Mouse (Mus musculus) midbrain, embryonic 14.5 days (tissue): ENCODE measurements at regions not wholly inside any gene's neighbourhood (a gene's known extent, or its start where the extent isn't known, plus 50 kb on each side); places are given as distances from the start of the nearest gene placed in this dataset.

ENCODE experiments used
- ATAC-seq: fragments of 200-750 bp; cut with Nextera tagmentation; 2 replicates; pipeline ENCODE4 v1.8.0; 2017; ENCODE audit warnings: moderate number of reproducible peaks, moderate library complexity; ENCODE audit not compliant: low FRiP score, low TSS enrichment
- DNase-seq: peaks from one replicate; pipeline ENCODE4 v3.0.0-alpha.2; 2015
- H3K27ac ChIP-seq: fragments of 300-500 bp; sonication (generic); replicated peaks from 2 replicates; pipeline ENCODE4 v1.5.1; 2014; ENCODE audit warnings: mild to moderate bottlenecking, low read depth, low read length, moderate library complexity
- H3K27me3 ChIP-seq: fragments of 300-500 bp; sonication (generic); 2 replicates; pipeline ENCODE4 v1.6.1; 2014; ENCODE audit warnings: low read length, control low read depth, mixed read lengths; ENCODE audit not compliant: control insufficient read depth, insufficient read depth
- H3K36me3 ChIP-seq: fragments of 300-500 bp; sonication (generic); 2 replicates; pipeline ENCODE4 v1.6.1; 2014; ENCODE audit warnings: low read length, control low read depth; ENCODE audit not compliant: control insufficient read depth, insufficient read depth
- H3K4me1 ChIP-seq: fragments of 300-500 bp; sonication (generic); 2 replicates; pipeline ENCODE4 v1.6.1; 2014; ENCODE audit warnings: mild to moderate bottlenecking, antibody characterized with exemption, low read length, control low read depth; ENCODE audit not compliant: control insufficient read depth, insufficient read depth
- H3K4me2 ChIP-seq: fragments of 300-500 bp; sonication (generic); 2 replicates; pipeline ENCODE4 v1.6.1; 2014; ENCODE audit warnings: mild to moderate bottlenecking, low read length, moderate library complexity
- H3K4me3 ChIP-seq: fragments of 300-500 bp; sonication (generic); replicated peaks from 2 replicates; pipeline ENCODE4 v1.5.1; 2014; ENCODE audit warnings: low read depth, low read length
- H3K9ac ChIP-seq: fragments of 300-500 bp; sonication (generic); replicated peaks from 2 replicates; pipeline ENCODE4 v1.6.1; 2014; ENCODE audit warnings: mild to moderate bottlenecking, low read length, moderate library complexity
- H3K9me3 ChIP-seq: fragments of 300-500 bp; sonication (generic); 2 replicates; pipeline ENCODE4 v1.6.1; 2016; ENCODE audit warnings: low read length, control low read depth, mixed read lengths; ENCODE audit not compliant: control insufficient read depth
- WGBS: fragments of 180-500 bp; shearing (Covaris S2); extraction: QIAGEN DNeasy Blood & Tissue Kit; methylation state at CpG from one replicate; pipeline ENCODE4 v1.1.7; 2014; 5-methylcytosine and 5-hydroxymethylcytosine counted together

GRCm38 (mm10) chr5:50406923-50407322, 348.1 kb upstream of the Adgra3 start:
- Histone ChIP-seq H3K27me3 (no peaks in the 10 kb centered on the region), H3K27ac (no peak overlapping the region), H3K9me3 (no peaks in the 10 kb centered on the region), H3K9ac (no peak overlapping the region), H3K36me3 (no peaks in the 10 kb centered on the region), H3K4me3 (no peak overlapping the region), H3K4me1 (no peaks in the 10 kb centered on the region), H3K4me2 (no peak overlapping the region)
- DNase-seq (peak; percentile 23), ATAC-seq (no peak)
- 5% methylated on average over 1 of the region's 1 CpGs for WGBS

GRCm38 (mm10) chr5:50406520-50406919, 347.7 kb upstream of the Adgra3 start:
- no peak overlapping the region for H3K4me3 ChIP-seq
- H3K9me3 ChIP-seq = no peaks in the 10 kb centered on the region
- no peaks in the 10 kb centered on the region for H3K36me3 ChIP-seq
- no peak overlapping the region for H3K4me2 ChIP-seq
- no peak overlapping the region for H3K9ac ChIP-seq
- WGBS = 49% methylated on average over 3 of the region's 3 CpGs
- no peaks in the 10 kb centered on the region for H3K4me1 ChIP-seq
- ATAC-seq (no peak), DNase-seq (peak; percentile 17)
- H3K27me3 ChIP-seq = no peaks in the 10 kb centered on the region
- no peak overlapping the region for H3K27ac ChIP-seq
